Mouse (Mus musculus) hindbrain, embryonic 16.5 days (tissue): ENCODE data around the gene Aldob. TPM values are rescaled to one million over a fixed set of nuclear protein-coding genes. Genes with fewer than 3 reads are reported as not detected.

ENCODE experiments used
- ATAC-seq: fragments of 200-750 bp; cut with Nextera tagmentation; 2 replicates; pipeline ENCODE4 v1.8.0; 2017; ENCODE audit warnings: moderate TSS enrichment, moderate library complexity
- H3K27ac ChIP-seq: fragments of 300-500 bp; sonication (generic); 2 replicates; pipeline ENCODE4 v1.5.1; 2014; ENCODE audit warnings: low read depth, mild to moderate bottlenecking, control low read depth, low read length, moderate library complexity
- H3K27me3 ChIP-seq: fragments of 300-500 bp; sonication (generic); replicated peaks from 2 replicates; pipeline ENCODE4 v1.6.1; 2014; ENCODE audit warnings: low read length; ENCODE audit not compliant: control insufficient read depth, insufficient read depth
- H3K36me3 ChIP-seq: fragments of 300-500 bp; sonication (generic); 2 replicates; pipeline ENCODE4 v1.6.1; 2014; ENCODE audit warnings: mild to moderate bottlenecking, low read length, moderate library complexity, mixed read lengths; ENCODE audit not compliant: control insufficient read depth, insufficient read depth
- H3K4me1 ChIP-seq: fragments of 300-500 bp; sonication (generic); 2 replicates; pipeline ENCODE4 v1.6.1; 2014; ENCODE audit warnings: low read depth, low read length; ENCODE audit not compliant: control insufficient read depth, insufficient read depth
- H3K4me2 ChIP-seq: fragments of 300-500 bp; sonication (generic); 2 replicates; pipeline ENCODE4 v1.6.1; 2014; ENCODE audit warnings: mild to moderate bottlenecking, low read length, control low read depth, moderate library complexity
- H3K4me3 ChIP-seq: fragments of 300-500 bp; sonication (generic); 2 replicates; pipeline ENCODE4 v1.5.1; 2014; ENCODE audit warnings: mild to moderate bottlenecking, low read length, control low read depth, moderate library complexity
- H3K9ac ChIP-seq: fragments of 300-500 bp; sonication (generic); 2 replicates; pipeline ENCODE4 v1.6.1; 2014; ENCODE audit warnings: low read depth, mild to moderate bottlenecking, control low read depth, low read length, moderate library complexity
- H3K9me3 ChIP-seq: fragments of 300-500 bp; sonication (generic); 2 replicates; pipeline ENCODE4 v1.6.1; 2014; ENCODE audit warnings: mild to moderate bottlenecking, low read length, moderate library complexity; ENCODE audit not compliant: control insufficient read depth
- WGBS: fragments of 180-500 bp; shearing (Covaris S2); extraction: QIAGEN DNeasy Blood & Tissue Kit; methylation state at CpG from one replicate; pipeline ENCODE4 v1.1.7; 2014; 5-methylcytosine and 5-hydroxymethylcytosine counted together
- polyA plus RNA-seq: library from polyadenylated mRNA; unstranded; fragments of >200 nt; fragmentation: Nextera tagmentation; extraction: Ambion mirVana; gene quantifications from 2 replicates; pipeline ENCODE4 v1.2.1, GENCODE M21; 2015

The Aldob gene
- polyA plus RNA-seq, 1 experiment from 2014 or later = 0.60 TPM

DNA sequence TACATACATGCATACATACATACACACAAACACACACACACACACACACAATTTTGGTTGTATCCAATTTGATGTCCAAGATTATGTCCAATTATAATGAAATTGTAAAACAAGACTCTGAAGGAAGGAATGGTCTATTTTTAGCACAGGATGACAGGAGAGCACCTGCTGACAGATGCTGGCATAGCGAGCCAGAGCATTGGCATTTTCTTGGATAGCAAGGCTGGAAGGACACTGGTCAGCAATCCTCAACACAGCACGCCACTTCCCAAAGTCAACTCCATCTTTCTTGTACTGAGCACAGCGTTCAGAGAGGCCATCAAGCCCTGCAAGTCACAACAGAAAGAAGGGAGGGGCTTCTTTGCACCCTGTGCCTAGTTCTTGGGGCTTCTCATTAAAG is 8.4 kb downstream of the Aldob start:
- Histone ChIP-seq H3K4me1 (no peaks in the 10 kb centered on the region), H3K27me3 (no peaks in the 10 kb centered on the region), H3K36me3 (no peaks in the 10 kb centered on the region), H3K9ac (no peak overlapping the region), H3K4me2 (no peak overlapping the region), H3K9me3 (no peaks in the 10 kb centered on the region), H3K27ac (no peak overlapping the region), H3K4me3 (no peak overlapping the region)
- 76% methylated on average over 3 of the region's 3 CpGs for WGBS
- no peak for ATAC-seq

DNA sequence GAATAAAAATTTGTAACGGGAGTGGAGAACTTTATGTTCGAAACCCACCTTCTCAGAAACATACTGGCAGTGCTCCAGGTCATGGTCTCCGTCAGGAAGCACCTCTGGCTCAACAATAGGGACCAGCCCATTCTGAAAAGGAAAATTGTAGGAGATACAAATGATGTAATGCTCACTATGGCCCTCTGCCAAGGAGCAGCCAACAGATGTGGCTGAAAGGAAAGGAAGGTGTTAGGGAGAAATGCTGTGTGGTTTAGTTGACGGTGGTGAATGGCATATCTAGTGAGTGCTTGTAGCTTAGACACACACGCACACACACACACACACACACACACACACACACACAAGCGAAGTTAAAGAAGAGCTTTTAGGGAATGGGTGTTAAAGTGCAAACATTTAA is 9.7 kb downstream of the Aldob start:
- no peaks in the 10 kb centered on the region for H3K4me1 ChIP-seq
- no peaks in the 10 kb centered on the region for H3K36me3 ChIP-seq
- no peaks in the 10 kb centered on the region for H3K27me3 ChIP-seq
- no peaks in the 10 kb centered on the region for H3K9me3 ChIP-seq
- no peak overlapping the region for H3K27ac ChIP-seq
- H3K4me3 ChIP-seq = no peak overlapping the region
- no peak for ATAC-seq
- WGBS = 68% methylated on average over 6 of the region's 6 CpGs
- no peak overlapping the region for H3K4me2 ChIP-seq
- H3K9ac ChIP-seq = no peak overlapping the region

DNA sequence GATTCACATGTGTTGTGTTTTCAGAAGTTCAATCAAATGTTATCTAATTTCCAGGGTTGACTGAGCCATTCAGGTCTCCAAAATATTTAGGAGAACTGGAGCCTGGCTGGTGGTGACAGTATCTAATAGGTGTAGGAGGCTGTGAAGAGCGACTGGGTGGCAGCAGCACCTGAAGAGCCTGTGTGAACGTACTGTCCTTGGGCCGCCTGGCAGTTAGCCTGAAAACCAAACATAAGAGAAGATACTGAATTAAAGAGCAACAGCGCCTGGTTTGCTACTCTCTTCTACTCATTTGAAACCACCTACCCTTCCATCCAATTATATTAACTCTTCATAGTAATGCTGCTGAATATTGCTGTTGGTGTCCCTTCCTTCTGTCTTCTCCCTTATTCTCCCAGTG is 12.7 kb downstream of the Aldob start:
- 85% methylated on average over 4 of the region's 4 CpGs for WGBS
- no peak overlapping the region for H3K9ac ChIP-seq

DNA sequence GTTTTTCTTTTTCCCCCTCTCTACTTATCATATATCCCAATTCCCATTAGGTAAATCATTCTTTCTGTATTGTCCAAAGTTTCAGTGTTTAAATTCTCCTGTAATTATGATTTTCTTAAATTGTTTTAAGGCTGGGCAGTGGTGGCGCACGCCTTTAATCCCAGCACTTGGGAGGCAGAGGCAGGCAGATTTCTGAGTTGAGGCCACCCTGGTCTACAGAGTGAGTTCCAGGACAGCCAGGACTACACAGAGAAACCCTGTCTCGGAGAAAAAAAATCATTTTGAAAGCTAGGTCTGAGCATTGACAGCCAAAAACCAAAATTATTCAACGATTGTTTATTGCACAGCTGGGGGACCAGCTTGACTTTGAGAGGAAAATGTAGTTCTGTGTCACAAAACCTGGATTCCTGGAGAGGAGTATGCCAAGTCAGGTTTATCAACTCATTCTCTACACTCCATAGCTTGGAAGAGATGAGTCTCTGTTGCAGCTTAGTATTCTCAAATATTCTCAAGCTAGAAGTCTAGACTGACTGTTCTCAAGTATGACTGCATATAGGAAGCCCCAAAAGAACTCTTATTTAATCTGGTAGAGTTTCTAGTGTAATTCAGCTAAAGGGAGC is 13.6 kb downstream of the Aldob start:
- no peak overlapping the region for H3K9ac ChIP-seq
- H3K9me3 ChIP-seq = peaks cover 2% of the 10 kb centered on the region; the same call in 1 of the 2 replicates
- WGBS = 97% methylated on average over 4 of the region's 4 CpGs
- H3K4me1 ChIP-seq = no peaks in the 10 kb centered on the region
- peaks cover 13% of the 10 kb centered on the region for H3K36me3 ChIP-seq
- H3K27ac ChIP-seq = no peak overlapping the region
- ATAC-seq = no peak
- H3K4me2 ChIP-seq = no peak overlapping the region
- no peaks in the 10 kb centered on the region for H3K27me3 ChIP-seq
- no peak overlapping the region for H3K4me3 ChIP-seq

More for the DNA sequence above, 12.7 kb downstream of the Aldob start:
- no peaks in the 10 kb centered on the region for H3K4me1 ChIP-seq
- H3K36me3 ChIP-seq = peaks cover 9% of the 10 kb centered on the region; the same call in 1 of the 2 replicates
- no peak for ATAC-seq
- H3K9me3 ChIP-seq = no peaks in the 10 kb centered on the region; the same call in 1 of the 2 replicates
- H3K27ac ChIP-seq = no peak overlapping the region
- no peak overlapping the region for H3K4me2 ChIP-seq
- no peak overlapping the region for H3K4me3 ChIP-seq
- H3K27me3 ChIP-seq = no peaks in the 10 kb centered on the region

DNA sequence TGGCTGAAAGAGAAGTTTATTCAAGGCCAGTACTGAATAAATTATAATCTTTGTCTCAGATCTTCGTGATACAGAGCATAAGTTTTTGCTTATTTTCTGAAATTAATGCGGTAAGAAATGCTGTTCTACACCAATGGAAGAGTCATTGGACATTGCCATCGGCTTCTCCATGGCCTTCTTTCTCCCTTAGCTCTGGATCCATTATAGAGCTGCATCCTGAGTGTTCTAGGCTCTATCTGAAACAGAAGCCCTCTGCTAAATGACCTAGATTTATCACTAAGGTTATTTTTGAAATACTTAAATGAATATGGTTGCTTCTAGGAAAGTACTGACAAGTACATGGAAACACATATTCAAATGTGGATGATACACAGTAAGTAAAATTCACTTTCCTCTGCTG is 14.3 kb downstream of the Aldob start:
- ATAC-seq = no peak
- WGBS = 89% methylated on average over 3 of the region's 3 CpGs
- Histone ChIP-seq H3K4me3 (no peak overlapping the region), H3K9ac (no peak overlapping the region), H3K4me2 (no peak overlapping the region), H3K4me1 (no peaks in the 10 kb centered on the region), H3K36me3 (peaks cover 20% of the 10 kb centered on the region), H3K27ac (no peak overlapping the region), H3K9me3 (peaks cover 10% of the 10 kb centered on the region), H3K27me3 (no peaks in the 10 kb centered on the region)

DNA sequence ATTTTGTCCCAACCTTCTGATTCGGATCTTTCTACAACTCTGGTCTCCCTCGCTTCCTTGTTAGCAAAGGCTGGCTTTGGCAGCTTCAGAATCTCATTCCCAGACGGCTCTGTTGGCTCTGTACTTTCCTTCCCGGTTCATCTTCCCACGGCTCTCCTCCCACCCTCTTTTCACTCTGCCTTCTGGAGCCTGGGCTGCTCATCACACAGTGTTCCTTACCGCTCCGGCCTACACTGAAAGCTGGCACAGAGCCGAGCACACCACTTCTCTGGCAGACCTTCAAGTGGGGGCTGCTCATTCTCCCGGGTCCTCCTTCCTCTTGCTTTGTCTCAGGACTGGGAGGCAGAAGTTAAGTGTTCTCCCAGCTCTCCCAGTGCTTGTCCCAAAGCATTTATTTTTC is 26.8 kb downstream of the Aldob start:
- no peak for ATAC-seq

DNA sequence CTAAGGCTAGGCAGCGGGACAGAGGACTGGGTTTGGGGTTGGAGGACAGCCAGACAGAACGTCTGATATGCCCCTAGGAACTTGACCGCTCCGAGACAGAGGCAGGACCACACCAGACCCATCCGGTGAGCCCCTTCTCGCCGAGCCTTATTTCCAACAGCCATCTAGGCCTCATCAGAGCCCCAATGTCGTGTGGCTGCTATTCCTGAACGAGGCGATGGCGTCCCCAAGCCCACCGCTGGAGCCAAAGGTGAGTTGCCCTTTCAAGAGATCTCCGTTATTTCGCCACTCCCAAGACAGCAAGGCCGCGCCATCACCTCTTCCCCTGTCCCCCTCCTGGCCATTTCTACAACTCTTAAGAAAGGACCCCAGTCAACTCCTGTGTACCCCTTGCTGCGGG is 28.0 kb downstream of the Aldob start:
- peak overlapping the region; percentile 81 for H3K9ac ChIP-seq
- H3K27ac ChIP-seq = peak overlapping the region; percentile 60; the same call in 1 of the 2 replicates
- peak overlapping the region; percentile 61 for H3K4me3 ChIP-seq
- peaks cover 13% of the 10 kb centered on the region; the same call in 1 of the 2 replicates for H3K36me3 ChIP-seq
- peak overlapping the region; percentile 72 for H3K4me2 ChIP-seq
- WGBS = 1% methylated on average over 17 of the region's 17 CpGs
- peaks cover 19% of the 10 kb centered on the region for H3K4me1 ChIP-seq
- ATAC-seq = peak; percentile 81; the same call in 1 of the 2 replicates
- H3K27me3 ChIP-seq = no peaks in the 10 kb centered on the region
- H3K9me3 ChIP-seq = no peaks in the 10 kb centered on the region

More for the DNA sequence above, 26.8 kb downstream of the Aldob start:
- Histone ChIP-seq H3K27ac (no peak overlapping the region), H3K4me3 (no peak overlapping the region), H3K9ac (no peak overlapping the region), H3K4me1 (peaks cover 19% of the 10 kb centered on the region), H3K9me3 (no peaks in the 10 kb centered on the region), H3K36me3 (peaks cover 16% of the 10 kb centered on the region), H3K4me2 (peak overlapping the region; percentile 72; the same call in 1 of the 2 replicates), H3K27me3 (no peaks in the 10 kb centered on the region)
- 61% methylated on average over 9 of the region's 9 CpGs for WGBS

DNA sequence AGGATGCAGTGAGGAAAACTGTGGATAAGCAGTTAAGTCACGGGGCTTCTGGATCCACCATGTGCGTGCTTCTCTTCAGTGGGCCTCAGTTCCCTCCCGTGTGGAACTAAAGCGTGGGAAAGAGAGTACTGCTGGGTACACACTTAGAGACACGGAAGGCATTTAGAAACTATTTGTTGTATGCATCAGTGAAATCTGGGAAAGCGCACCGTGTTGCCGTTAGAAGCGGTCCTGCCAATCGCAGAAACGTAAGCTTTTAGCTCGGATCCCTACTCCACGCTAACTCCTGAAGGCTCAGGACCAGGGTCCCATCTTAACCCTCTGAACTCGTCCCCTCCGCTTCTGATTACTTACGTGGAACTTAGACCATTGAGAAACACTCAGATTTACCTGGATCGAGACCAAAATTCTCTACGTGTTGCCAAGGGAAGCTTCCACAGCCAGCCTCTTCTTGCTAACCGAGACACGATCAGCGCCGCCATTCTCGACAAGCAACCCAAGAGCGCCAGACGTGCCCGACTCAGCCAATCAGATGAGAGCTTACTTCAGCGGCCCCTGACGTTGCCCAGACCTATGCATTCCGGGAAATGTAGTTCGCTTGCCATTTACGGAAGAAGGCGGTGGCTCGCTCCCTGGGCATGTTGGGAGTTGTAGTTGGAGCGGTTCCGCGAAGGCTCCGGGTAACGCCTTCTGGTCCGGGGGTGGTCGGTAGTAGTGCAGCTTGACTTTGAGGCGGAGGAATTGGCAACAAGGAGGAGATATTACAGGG is 28.6 kb downstream of the Aldob start, which contains the start of the genes Mrpl50 and Zfp189:
TSS of gene Mrpl50 (minus strand) at position 522 of the 769 bp plus-strand sequence.
TSS of gene Zfp189 (plus strand) at position 605 of the 769 bp plus-strand sequence.
- WGBS = 0% methylated on average over 41 of the region's 41 CpGs

DNA sequence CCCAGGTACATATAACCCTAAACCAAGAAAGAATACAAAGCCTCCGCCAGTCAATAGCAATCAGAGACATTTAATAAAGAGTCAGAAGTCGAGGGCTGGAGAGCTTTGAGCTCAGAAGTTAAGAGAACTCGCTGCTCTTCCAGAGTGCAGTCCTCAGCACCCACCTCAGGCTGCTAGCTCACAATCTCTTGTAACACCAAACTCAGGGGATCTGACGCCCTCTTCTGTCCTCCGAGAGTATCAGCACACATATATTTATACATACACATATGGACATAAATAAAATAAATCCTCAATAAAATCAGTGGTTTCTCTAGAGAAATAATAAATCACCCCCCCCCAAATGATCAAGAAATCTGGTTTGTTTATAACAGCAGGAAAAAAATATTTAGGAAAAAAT is 29.9 kb downstream of the Aldob start:
- Histone ChIP-seq H3K36me3 (0 out of 2 replicates have a peak, but pooled peaks cover 9% of the 10 kb centered on the region), H3K27me3 (no peaks in the 10 kb centered on the region), H3K9ac (no peak overlapping the region), H3K9me3 (no peaks in the 10 kb centered on the region), H3K4me2 (peak overlapping the region; percentile 2; the same call in 1 of the 2 replicates), H3K27ac (no peak overlapping the region), H3K4me3 (no peak overlapping the region), H3K4me1 (peaks cover 19% of the 10 kb centered on the region)
- WGBS = 77% methylated on average over 5 of the region's 5 CpGs
- ATAC-seq = no peak

More for the DNA sequence above, 28.6 kb downstream of the Aldob start, which contains the start of the genes Mrpl50 and Zfp189:
- Histone ChIP-seq H3K9me3 (no peaks in the 10 kb centered on the region), H3K27me3 (no peaks in the 10 kb centered on the region), H3K36me3 (peaks cover 11% of the 10 kb centered on the region; the same call in 1 of the 2 replicates), H3K27ac (peak within 1 kb of the TSS; percentile 70), H3K4me2 (peak within 1 kb of the TSS; percentile 72), H3K4me1 (peaks cover 19% of the 10 kb centered on the region), H3K4me3 (peak within 1 kb of the TSS; percentile 61), H3K9ac (peak within 1 kb of the TSS; percentile 81)
- ATAC-seq = peak; percentile 100
